Mouse (Mus musculus) brown adipose tissue, adult 24 weeks (tissue): ENCODE measurements at regions not wholly inside any gene's neighbourhood (a gene's known extent, or its start where the extent isn't known, plus 50 kb on each side); places are given as distances from the start of the nearest gene placed in this dataset.

Source experiments
- H3K27ac ChIP-seq: fragments of 200-500 bp; replicated peaks from 2 replicates; pipeline ENCODE4 v1.5.1; 2012; ENCODE audit warnings: low read depth, mild to moderate bottlenecking, low read length
- H3K4me1 ChIP-seq: fragments of 200-500 bp; 2 replicates; pipeline ENCODE4 v1.6.1; 2012; ENCODE audit warnings: low read length, mixed read lengths; ENCODE audit not compliant: control insufficient read depth, insufficient read depth, insufficient read length
- H3K4me3 ChIP-seq: fragments of 200-500 bp; 2 replicates; pipeline ENCODE4 v1.5.1; 2012; ENCODE audit warnings: low read depth, mild to moderate bottlenecking, low read length, moderate library complexity; ENCODE audit not compliant: insufficient read depth

GRCm38 (mm10) chr1:186435336-186435972 is 270.3 kb downstream of the Tgfb2 start:
- Histone ChIP-seq H3K27ac (no peak overlapping the region), H3K4me1 (no peaks in the 10 kb centered on the region), H3K4me3 (no peak overlapping the region)

- Histone ChIP-seq H3K4me3 (no peak overlapping the region), H3K27ac (no peak overlapping the region), H3K4me1 (no peaks in the 10 kb centered on the region)
These were observed 271.0 kb downstream of the Tgfb2 start for GRCm38 (mm10) chr1:186434782-186435181.

GRCm38 (mm10) chr1:186434007-186434406 is 271.8 kb downstream of the Tgfb2 start:
- H3K4me3 ChIP-seq = no peak overlapping the region
- no peaks in the 10 kb centered on the region for H3K4me1 ChIP-seq
- no peak overlapping the region for H3K27ac ChIP-seq

GRCm38 (mm10) chr1:186433169-186433665 is 272.6 kb downstream of the Tgfb2 start:
- Histone ChIP-seq H3K27ac (no peak overlapping the region), H3K4me1 (no peaks in the 10 kb centered on the region), H3K4me3 (no peak overlapping the region)

DNA sequence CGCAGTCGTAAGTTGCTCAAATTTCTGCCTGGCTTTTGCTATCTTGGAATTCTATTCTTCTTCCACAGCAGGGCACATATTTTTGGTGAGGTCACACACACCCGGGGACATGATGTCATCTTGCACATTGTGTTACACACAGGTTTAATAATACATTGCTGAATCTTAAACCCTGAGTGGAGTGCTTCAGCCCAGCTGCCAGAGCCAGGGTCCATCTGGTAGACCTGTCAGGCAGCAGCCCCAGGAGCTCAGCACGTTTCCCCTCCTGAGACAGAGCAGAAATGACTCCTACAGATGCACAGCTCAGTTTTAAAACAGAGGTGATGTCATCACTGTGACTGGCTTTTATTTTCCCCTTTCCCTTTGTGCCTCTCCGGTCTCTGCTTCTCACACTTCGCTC is 280.4 kb downstream of the Tgfb2 start:
- no peak overlapping the region for H3K4me3 ChIP-seq
- no peaks in the 10 kb centered on the region for H3K4me1 ChIP-seq
- H3K27ac ChIP-seq = no peak overlapping the region

GRCm38 (mm10) chr1:186424084-186424483 is 281.7 kb downstream of the Tgfb2 start:
- H3K4me3 ChIP-seq = no peak overlapping the region
- H3K4me1 ChIP-seq = no peaks in the 10 kb centered on the region
- no peak overlapping the region for H3K27ac ChIP-seq

GRCm38 (mm10) chr1:186417101-186417500 is 288.7 kb downstream of the Tgfb2 start:
- Histone ChIP-seq H3K27ac (no peak overlapping the region), H3K4me3 (no peak overlapping the region)

GRCm38 (mm10) chr1:186415321-186415720 is 290.5 kb downstream of the Tgfb2 start:
- Histone ChIP-seq H3K4me3 (no peak overlapping the region), H3K27ac (no peak overlapping the region), H3K4me1 (peaks cover 9% of the 10 kb centered on the region; the same call in 1 of the 2 replicates)

More at GRCm38 (mm10) chr1:186417101-186417500, 288.7 kb downstream of the Tgfb2 start:
- peaks cover 9% of the 10 kb centered on the region; the same call in 1 of the 2 replicates for H3K4me1 ChIP-seq

DNA sequence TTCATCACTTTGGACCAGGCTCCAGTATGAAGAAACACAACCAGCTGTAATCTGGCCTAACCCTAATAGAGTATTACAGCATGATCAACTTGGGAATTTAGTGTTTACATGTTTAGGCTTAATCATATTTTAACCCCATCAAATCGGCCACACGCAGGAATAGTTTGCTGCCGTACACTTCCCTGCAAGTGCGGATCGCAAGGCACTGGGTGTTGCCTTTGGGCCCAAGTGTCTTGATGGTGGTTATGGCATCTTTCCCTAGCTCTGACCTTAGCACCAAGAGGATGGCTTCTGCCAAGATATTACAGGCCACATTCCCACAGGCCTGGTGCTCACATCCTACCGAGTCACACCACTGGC is 291.9 kb downstream of the Tgfb2 start:
- peaks cover 11% of the 10 kb centered on the region; the same call in 1 of the 2 replicates for H3K4me1 ChIP-seq
- no peak overlapping the region for H3K27ac ChIP-seq
- no peak overlapping the region for H3K4me3 ChIP-seq

DNA sequence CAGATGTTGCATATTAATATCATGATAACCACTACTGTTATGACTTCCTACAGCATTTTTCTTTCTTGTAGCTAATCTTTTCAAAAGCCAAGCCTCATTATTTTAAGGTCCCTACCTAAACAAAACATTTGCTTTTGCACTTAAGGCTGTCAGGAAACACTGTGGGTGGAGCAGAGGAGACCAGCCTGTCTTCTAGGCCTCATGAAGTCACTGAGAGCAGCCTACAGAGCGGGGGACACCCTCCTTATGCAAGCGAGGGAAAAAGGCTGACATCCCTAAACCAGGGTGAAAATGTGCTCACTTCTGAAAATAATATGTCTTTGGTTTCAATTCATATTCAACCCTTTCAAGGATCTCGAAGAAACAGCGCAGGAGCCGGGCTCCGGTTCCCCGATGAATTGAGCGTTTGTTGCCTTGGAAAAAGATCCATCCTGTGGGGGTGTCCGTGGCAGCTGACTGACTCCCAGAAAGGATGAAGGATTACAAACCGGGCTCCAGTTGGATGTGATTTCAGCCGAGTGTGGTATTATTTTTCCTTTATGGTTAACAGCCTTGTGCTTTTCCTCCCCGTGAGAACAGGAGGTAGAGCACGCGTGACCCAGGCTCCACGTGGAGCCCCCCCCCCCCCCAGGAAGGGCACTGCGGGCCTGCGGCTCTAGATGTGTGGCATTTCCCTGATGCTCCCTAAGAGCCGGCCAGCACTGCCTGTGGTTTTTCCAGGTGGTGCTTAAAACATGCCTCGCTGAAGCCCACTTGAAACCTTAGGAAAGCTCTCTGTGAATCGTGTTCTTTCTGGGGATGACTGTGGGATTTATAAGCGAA is 292.5 kb downstream of the Tgfb2 start:
- Histone ChIP-seq H3K4me3 (no peak overlapping the region), H3K27ac (no peak overlapping the region), H3K4me1 (peaks cover 13% of the 10 kb centered on the region)

DNA sequence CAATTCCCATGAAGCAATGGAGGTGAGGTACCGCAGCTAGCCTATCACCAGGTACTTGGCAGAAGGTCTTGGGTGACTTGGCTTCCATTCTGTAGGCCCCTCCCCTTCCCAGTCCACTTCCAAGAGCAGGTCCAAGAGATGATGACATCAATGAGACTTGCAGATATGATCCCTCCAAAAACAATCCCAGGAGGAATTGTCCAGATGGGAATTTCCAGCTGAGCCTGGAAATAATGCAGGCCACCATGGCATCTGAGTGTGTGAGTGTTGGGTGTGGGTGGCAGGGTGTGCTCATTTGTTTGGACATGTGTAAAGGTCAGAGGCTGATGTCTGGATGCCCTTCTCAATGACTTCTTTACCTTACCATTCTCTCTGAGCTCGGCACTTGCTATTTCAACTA is 293.5 kb downstream of the Tgfb2 start:
- Histone ChIP-seq H3K4me3 (no peak overlapping the region), H3K27ac (no peak overlapping the region), H3K4me1 (peaks cover 13% of the 10 kb centered on the region)

GRCm38 (mm10) chr1:186408986-186409441 is 291.9 kb upstream of the Lyplal1 start:
- H3K4me1 ChIP-seq = peaks cover 10% of the 10 kb centered on the region
- no peak overlapping the region for H3K4me3 ChIP-seq
- no peak overlapping the region for H3K27ac ChIP-seq

DNA sequence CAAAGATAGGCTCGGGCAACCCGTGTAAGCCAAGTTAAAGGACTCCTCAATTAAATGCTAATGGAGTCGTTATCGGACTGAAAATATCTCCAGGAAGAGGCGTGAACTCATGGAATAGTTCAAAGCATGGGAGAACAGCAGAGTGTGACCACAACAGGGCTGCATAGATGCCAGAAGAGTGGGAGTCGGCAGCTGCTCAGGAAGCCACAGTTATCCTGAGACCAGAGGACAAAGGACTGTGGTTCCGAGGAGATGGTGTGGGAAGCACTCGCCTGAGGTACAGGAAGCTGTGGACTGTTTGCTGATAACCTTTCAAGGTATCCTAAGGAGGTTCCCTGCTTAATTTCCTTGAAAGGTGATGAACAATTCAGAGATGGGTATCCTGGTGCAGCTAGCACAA is 290.5 kb upstream of the Lyplal1 start:
- Histone ChIP-seq H3K4me3 (no peak overlapping the region), H3K4me1 (peaks cover 7% of the 10 kb centered on the region), H3K27ac (no peak overlapping the region)

DNA sequence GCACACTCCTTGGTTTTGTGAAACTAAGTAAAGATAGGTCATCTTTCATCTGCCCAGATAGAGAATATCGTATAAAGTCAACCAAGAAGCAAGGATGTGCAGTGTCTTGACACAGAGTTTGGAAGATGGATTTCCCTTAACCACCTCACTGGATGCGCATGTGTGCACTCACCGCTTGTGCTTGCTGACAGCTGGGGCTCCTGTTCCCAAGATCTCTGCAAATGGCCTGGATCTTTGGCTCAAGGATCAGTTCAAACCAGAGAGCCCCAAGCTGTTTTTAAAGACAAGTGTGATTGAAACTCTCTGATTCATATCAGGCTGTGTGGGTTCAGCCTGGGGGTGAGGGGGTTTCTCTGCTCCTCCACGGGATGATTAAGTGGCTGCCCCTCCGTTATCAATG is 288.6 kb upstream of the Lyplal1 start:
- Histone ChIP-seq H3K4me3 (no peak overlapping the region), H3K4me1 (peaks cover 4% of the 10 kb centered on the region; the same call in 1 of the 2 replicates), H3K27ac (no peak overlapping the region)

- Histone ChIP-seq H3K4me3 (no peak overlapping the region), H3K4me1 (no peaks in the 10 kb centered on the region), H3K27ac (no peak overlapping the region)
These were observed 282.7 kb upstream of the Lyplal1 start for GRCm38 (mm10) chr1:186399762-186400161.

- Histone ChIP-seq H3K4me1 (no peaks in the 10 kb centered on the region), H3K27ac (no peak overlapping the region), H3K4me3 (no peak overlapping the region)
These were observed 275.9 kb upstream of the Lyplal1 start for GRCm38 (mm10) chr1:186393005-186393404.
